Mouse (Mus musculus) megakaryocyte, embryonic 14.5 days (primary cell): ENCODE data around the gene Mat2a.

Experiments used
- FLI1 ChIP-seq: IDR thresholded peaks from 2 replicates; pipeline ENCODE4 v1.6.1; 2012; ENCODE audit warnings: low read length, inconsistent platforms, mixed read lengths
- GATA1 ChIP-seq: IDR thresholded peaks from 3 replicates; pipeline ENCODE4 v1.6.1; 2012; ENCODE audit warnings: mixed read lengths, low read length, inconsistent platforms, borderline replicate concordance

DNA sequence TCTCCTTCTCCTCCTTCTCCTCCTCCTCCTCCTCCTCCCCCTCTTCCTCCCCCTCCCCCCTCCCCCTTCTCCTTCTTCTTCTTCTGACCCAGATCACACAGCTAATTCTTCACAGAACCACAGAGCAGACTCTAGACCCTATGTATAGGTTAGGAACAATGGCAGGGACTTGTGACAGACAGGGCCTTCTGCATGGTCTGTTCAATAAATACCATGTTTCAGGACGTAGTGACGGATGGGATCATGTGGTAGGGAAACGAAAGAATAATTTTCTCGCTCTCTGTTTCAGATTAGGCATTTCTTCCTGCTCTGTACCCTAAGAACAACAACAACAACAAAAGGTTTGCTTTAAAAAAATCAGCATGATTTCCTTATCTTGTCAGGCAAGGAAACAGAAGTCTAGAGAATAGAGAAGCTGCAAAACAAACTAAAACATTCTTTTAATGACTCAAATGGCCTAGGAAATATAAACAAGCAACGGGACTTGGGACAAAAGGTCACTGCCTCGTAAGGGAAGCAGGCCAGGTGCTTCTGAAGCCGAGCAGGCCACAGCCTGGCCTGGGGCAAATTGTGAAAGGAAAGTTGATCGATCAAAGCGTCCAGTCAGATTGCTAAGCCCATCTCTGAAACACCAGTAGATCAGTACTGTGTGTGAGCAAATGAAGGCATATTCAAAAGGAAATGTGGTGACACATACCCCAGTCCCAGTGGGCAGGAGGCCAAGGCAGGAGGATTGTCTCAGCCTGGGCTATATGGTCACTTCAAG lies 20.9 kb upstream of the Mat2a start:
- TF ChIP-seq FLI1 (no peak), GATA1 (no peak)
